Mouse (Mus musculus) left cerebral cortex, postnatal 4 days (tissue): Measurements from ENCODE around the gene Zmiz1. TPM values are rescaled to one million over a fixed set of nuclear protein-coding genes. Genes with fewer than 3 reads are reported as not detected.
A peak's percentile ranks its signal among the peaks of the same experiment; 100 is the strongest.

ENCODE experiments used
- DNase-seq: peaks from one replicate; pipeline ENCODE4 v3.0.0-alpha.2; 2022
- intact Hi-C: fragments of 180-260 bp; cut with DNase I; formaldehyde crosslinking; loops from one replicate; pipeline ENCODE4 v1.15.1; 2025
- total RNA-seq, 2 experiments: library from RNA; stranded (reverse); gene quantifications; 2 replicates each; pipeline ENCODE4 v1.2.3; 2021

Zmiz1 gene
- 100 to 1,000 TPM; 149 to 152 TPM for total RNA-seq

- peak; percentile 90 for DNase-seq
- intact Hi-C loops, result loop anchor here (5.0 to 10.0 kb wide), 4 partner anchors 103 to 952 kb away; no protein-coding TSS in a partner anchor
Observed at GRCm38 (mm10) chr14:25459016-25459393, at the start of gene Zmiz1. Zmiz1 (plus strand) TSS chr14:25459185.

DNA sequence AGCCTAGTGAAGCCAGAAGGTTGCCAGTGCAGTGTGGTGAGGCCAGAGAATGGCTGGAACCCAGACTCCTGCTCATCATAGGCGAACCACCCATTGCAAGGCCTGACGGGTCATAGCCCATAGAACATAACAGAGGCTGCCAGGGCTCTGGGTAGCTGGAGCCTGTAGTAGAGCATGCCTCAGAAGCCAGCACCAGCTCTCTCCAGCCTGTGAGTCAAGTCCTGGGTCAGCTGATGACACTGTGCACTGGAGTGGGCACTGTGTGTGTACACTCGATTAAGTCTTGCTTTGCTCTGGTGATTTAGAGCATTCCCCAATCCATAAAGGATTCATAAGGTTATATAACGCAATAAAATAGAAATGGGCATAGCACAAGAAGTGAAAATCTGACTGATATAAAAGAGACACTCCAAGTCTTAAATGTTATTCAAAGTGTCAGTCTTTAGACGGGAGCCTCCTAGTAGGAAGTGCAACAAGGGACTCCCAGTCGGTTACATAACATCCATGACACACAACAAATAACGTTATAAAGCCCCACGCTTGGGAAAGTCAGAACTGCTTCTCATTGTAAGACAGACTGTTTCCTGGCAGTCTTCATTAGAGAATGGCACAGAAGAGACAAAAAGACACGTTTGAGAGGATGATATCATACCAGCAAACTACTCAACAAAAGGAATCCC lies 47.0 kb upstream of the Zmiz1 start:
- intact Hi-C loops, result no loop called here
- no peak for DNase-seq

DNA sequence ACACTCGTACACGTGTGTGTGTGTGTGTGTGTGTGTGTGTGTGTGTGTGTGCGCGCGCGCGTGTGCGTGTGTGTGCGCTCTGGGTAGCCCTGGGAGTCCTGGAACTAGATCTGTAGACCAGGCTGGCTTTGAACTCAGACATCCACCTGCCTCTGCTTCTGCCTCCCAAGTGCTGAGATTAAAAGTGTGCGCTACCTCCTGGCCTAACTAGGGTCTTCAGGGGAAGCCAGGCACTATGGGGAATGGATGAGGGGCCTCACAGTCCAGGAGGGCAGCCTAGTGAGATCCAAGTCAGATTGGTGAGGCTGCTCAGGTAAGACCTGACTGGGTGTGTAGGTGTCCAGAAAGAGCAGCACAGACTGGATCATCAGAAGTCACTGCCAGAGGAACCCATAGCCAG lies 46.2 kb upstream of the Zmiz1 start:
- no peak for DNase-seq
- intact Hi-C loops, result no loop called here

DNA sequence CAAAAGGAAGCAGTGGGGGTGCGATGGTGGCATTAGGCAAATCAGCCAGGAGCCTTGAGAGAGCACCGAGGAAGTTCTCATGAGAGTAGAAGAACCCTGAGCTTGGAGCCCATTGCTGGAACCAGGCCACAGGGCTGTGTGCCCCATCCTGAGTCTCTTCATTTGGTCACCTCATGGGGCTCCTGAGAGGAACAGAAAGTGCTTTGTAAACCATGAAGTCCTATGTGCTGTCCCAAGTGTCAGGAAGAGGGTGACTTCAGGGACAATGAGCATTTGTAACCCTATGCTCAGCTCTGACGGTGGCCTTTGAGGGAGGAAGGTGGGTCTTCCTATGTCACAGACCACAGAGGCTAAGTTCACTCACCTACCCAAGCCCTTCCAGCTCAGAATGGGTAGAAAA lies 45.5 kb upstream of the Zmiz1 start:
- intact Hi-C loops, result no loop called here

DNA sequence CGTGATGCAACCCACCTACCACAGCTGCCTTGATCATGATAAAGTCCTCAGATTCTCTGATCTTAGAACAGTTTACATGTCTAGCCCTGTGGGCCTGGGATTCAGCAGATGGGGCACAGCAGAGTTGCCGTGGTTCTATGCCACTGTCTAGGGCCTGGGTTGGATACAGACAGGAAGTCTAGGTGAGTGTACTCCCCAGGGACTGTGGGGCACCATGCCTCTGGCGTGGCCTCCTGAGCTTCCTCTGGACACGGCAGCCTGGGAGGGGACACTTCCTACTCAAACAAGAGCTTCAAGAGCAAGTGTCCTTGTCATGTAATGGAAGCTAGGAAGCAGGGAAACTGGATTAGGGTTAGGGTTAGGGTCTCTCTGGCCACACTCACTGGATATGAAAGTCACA lies 44.9 kb upstream of the Zmiz1 start:
- no peak for DNase-seq
- intact Hi-C loops, result no loop called here

More for the DNA sequence above, 45.5 kb upstream of the Zmiz1 start:
- no peak for DNase-seq

DNA sequence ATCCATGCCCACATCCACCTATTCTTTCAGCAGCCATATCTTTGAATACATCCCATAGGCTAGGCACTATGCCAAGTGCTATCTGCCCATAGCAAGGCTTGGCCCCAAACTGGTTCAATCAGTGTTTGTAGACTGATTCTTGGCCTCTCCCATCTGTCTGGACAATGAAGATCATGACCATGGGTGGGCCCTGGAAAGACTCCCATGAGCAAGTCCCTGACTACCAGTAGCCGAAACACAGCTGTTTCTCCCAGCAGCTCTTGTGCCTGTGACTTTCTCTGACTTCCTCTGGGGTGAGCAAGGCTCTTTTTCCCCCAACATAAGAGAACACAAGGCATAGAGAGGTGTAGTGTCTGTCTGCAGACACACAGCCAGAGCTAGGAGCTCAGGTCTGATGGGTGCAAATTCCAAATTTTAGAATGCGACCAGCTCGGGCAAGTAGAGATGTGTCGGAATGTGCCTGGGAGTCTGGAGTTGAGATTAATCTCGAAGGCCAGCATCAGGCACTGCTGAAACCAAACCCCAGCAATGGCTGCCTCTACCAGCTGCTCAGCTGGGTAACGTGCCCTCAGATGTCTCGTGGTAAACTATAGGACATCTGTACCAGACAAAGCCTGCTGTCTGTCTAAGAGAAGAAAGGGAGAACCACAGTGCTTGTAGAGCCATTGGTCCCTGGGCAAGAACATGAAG lies 38.8 kb upstream of the Zmiz1 start:
- peak; percentile 29 for DNase-seq
- intact Hi-C loops, result no loop called here

DNA sequence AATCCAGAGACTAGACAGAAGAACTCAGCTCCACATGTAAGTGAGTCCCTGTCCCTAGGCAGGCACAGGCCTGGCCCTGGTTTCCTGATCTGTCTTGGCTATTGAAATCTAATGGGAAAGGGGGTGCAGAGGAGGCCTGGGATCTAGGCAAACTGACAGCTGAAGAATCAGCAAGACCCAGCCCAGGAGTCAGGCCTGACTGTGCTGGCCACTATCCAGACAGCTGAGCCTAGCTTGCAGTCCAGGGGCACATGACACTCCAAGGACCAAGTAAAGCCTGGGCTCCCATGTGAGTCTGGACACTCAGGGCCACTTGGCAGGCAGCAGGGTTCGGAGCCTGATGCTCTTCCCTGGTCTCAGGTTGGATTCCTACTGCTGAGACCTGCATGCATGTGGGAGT lies 38.0 kb upstream of the Zmiz1 start:
- intact Hi-C loops, result no loop called here
- peak; percentile 84 for DNase-seq

DNA sequence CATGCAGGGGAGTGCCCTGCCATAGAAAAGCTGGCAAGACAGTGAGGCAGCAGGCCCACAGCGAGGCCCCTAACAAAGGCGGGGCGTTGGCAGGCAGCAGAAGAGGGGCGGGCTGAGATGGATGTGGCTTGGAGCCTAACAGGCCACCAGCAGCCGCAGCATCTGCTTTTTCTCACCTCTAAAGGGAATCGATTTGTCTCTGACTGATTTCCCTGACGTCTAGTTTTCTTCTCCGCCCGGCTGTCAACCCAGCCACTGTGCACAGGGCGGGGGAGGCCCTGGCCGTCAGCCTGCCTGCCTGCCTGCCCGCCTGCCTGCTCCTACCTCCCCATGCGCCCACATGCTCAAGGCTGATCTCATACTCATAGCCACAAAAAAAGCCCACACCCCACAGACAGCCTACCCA lies 37.4 kb upstream of the Zmiz1 start:
- DNase-seq, result peak; percentile 92
- intact Hi-C loops, result no loop called here

DNA sequence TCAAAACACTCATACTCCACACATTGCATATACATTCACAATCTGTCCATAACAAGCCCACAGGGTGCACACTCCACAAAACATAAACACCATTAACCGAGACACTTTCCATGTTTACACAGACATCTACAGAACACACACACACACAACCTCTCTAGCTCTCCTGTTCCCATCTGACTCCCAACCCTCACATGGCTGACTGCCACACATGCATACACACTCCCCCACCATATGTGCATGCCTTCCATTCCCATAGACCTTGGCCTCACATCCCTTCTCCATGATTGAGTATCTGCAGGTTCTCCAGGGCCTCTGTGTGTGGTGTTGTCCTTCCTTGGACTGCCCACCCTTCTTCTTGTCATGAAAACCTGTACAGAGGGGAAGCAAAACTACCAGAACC lies 36.0 kb upstream of the Zmiz1 start:
- DNase-seq, result peak; percentile 43
- intact Hi-C loops, result no loop called here

DNA sequence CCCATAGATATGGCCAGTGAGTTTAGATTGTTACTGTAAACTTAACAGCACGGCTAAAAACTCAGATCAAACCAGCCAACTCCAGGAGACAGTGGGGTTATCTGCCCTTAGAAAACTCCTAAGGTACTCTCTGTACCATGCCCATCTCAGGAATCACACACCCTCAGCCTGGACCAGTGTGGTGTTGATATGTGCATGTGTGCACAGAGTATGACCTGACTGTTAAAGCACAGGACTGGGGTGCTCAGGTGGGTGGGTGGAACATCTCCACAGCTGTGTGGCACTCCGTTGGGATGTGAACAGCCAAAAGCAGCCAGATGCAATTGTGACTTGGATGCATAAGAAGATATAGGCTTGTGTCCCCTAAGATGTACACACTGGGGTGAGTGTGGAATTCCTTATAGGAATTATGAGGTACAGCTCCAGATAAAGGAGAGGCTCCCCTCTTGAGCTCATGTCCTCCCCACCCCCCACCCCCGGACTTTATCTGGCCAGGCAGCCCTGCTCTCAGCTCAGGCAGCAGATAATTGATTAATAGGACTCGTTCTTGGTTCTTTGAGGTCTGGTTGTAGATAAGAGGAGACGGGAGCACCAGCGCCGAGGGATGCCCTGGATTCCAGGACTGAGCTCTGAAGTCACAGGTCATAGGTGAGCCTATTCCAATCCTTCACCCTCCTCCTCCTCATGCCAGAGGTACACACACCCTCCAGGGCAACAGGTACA lies 35.1 kb upstream of the Zmiz1 start:
- intact Hi-C loops, result no loop called here
- no peak for DNase-seq

DNA sequence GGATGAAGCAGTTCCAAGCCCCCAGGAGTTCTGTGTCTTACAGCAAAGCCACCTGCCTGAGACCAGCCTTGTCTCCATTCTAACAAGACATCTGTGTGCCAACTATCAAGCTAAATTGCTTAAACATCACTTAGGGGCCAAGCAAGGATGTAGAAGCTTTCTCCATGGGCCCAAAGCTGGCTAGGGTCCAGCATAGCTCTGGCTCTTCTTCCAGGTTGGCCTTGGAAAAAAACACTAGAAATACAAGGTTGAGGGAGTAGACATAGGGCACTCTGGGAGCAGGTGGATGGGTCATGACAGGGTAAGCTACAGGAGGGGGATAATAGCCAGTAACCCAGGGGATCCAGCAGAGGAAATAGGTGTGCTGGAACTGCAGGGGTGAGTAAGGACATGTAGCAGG lies 20.7 kb upstream of the Zmiz1 start:
- no peak for DNase-seq
- intact Hi-C loops, result no loop called here

DNA sequence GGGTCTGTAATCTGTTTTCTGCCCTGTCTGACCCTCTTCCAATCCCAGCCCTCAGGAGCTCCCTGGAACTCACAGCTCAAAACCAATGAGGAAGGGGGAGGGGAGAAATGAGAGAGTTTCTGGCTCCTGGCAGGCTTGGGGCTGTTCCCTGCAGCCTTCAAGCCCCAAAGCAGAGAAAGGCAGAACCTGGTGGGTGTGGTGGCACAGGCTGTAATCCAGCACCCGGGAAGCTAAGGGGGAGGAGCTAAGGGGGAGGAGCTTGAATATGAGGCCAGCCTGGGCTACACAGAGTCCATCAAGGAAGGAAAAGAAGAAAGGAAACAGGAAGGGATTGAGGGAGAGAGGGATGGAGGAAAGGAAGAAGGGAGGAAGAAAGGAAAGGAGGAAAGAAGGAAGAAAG lies 18.9 kb upstream of the Zmiz1 start:
- intact Hi-C loops, result no loop called here
- DNase-seq, result no peak

GRCm38 (mm10) chr14:25440777-25441176 lies 18.2 kb upstream of the Zmiz1 start:
- intact Hi-C loops, result no loop called here
- no peak for DNase-seq

DNA sequence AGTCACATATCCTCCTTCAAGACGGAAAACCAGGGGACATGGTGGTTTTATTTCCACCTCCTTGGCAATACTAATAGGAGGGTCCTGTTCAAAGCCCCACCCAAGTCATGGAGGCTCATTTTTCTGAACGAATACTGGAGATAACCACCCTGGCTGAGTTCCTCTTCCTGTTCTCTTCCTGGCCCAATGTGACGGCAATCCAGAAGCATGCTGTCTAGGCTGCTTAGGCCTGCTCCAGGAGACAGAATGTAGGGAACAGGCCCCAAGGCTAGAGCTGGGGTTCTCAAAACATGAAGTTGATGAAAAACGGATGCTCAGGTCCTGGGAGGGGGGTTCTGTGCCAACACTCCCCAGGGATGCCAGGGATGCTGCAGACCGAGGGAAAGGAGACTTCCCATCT lies 17.5 kb upstream of the Zmiz1 start:
- no peak for DNase-seq
- intact Hi-C loops, result no loop called here

- intact Hi-C loops, result no loop called here
- DNase-seq, result no peak
Observed at GRCm38 (mm10) chr14:25442676-25443075, 16.3 kb upstream of the Zmiz1 start.

DNA sequence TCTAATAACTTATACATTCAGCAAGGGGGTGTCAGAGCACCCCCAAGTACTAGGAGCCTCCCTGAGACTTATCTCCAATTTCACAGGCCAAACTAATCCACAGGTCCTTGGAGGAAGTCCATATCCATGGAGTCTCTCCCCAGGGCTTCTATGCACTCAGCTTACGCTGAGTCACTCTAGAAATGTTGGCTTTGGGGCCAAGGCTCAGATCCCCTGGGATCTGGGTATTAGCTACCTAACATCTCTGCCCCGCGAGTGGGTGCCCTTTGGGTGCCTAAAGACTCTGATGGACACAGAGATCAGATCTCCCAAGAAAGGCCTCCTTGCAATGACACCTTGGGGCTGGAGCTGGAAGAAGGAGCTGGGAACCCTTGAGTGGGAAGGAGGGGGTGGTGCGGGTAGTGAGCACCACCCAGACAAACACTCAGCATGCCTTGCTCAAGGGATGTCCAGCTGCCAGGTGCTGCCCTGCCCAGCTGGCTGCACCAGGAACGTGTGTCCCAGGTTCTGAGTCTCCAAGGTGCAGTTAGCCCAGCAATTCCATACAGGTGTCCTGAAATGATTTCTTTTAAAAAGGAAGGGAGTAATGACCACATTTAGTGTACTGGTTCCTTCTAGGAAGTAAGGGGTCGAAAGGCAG lies 11.7 kb upstream of the Zmiz1 start:
- no peak for DNase-seq
- intact Hi-C loops, result no loop called here

GRCm38 (mm10) chr14:25448471-25448870 lies 10.5 kb upstream of the Zmiz1 start:
- DNase-seq, result no peak
- intact Hi-C loops, result no loop called here

DNA sequence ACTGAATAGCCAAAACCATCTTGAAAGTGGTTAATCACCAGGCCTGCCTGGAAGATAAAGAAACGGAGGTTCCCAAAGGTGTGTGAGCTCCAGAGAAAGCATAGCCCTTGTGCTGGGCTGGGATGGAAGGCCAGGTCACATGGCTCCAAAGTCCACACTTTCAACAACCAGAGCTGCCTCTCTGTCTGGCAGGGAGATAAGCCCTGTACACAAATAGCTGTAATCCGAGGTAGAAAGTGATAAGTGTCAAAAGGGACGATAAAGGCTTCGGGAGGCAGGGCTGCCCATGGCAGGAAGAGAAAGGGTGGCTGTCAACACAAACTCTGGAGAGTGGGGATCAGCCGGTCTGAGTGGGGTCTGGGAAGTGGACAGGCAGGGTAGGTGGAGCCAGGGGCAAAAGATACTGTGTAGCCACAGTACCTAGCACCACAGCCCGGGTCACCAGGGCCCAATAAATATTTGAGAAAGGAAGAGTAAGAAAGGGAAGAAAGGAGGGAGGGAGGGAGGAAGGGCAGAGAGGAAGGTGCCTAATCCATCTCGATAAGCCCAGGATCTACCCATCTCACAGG lies 7.8 kb upstream of the Zmiz1 start:
- no peak for DNase-seq
- intact Hi-C loops, result loop anchor here (10.0 kb wide), 2 partner anchors 336 to 576 kb away; no protein-coding TSS in a partner anchor

DNA sequence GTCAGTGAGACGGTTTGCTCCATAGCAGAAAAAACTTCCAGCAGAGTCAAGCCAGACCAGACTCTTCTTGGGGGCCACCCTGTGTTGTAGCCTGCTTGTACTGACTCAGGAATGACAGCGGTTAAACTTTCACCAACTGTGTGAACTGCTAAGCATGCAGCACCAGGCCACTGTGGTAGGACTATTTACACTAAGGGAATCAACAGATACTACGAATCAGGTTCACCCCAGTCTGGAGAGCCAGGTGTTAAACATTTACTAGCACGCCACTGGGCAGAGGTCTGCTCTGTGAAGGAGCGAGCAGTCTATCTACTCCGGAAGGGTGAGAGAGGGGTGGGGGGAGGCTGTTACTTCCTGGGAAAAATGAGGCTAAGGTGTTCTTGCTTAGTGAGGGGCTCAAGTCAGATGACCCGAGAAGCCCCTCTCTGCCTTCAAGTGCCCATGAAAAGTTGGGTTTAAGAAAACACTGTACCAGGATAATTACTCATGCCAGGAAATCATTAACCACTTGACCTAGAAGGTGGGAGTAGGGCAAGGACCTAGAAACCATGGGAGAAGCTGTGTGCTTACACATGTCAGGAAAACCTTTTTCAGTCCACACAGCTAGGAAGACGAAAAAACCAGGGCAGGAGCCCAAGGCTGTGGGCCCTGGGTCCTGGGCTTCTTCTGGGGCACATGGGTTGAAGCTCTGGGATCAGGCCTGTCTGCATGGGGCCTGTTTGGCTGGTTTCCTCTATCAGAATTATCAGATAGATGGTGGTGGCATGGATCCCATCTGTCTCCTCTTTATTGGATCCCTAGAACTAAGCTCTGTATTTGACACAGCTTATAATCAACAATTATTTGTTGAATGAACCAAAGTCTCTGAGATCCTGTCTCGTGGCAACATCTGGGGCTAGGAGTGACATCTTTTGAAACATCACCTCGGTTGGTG lies 7.0 kb upstream of the Zmiz1 start:
- no peak for DNase-seq
- intact Hi-C loops, result loop anchor here (10.0 kb wide), 2 partner anchors 337 to 577 kb away; no protein-coding TSS in a partner anchor

GRCm38 (mm10) chr14:25452633-25453025 lies 6.4 kb upstream of the Zmiz1 start:
- no peak for DNase-seq
- intact Hi-C loops, result loop anchor here (10.0 kb wide), 2 partner anchors 338 to 578 kb away; no protein-coding TSS in a partner anchor
